ENCODE assay signal across 21 mouse cellular contexts in the genomic region with DNA sequence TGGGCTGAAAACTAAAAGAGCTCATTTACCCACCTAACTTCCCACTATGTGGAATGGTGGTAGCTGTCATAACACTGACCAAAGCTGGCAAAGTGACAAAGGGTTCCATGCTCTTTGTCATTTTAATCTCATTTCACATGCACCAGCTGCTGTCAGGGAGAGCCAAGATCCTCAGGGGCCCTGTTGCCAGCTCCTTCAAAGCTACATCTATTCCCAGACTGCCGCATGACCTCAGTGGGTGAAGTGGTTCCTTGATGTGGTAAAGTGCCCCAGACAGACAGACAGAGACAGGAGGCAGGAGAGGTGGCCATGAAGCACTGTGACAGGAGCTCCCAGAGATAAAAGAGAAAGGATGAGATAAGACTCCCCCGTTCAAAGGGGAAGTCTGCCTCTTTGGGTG. TPM values are rescaled to one million over a fixed set of nuclear protein-coding genes. Genes with fewer than 3 reads are reported as not detected.
DNase-seq lines count a peak whose midpoint lies in the region; ATAC-seq lines count a peak whose summit lies in the region.
"Had no signal": no experiment of that assay in that cellular context is flagged by ENCODE, and none has a peak within 500 bp of the region (broad histone marks: within the 10 kb centered on the region; RNA-seq: fewer than 3 reads in every experiment).

No protein-coding gene starts in this region.

- WGBS in liver, embryonic 12.5 days (ENCODE audit: insufficient replicate concordance) = 19% methylated on average over 2 of the region's 2 CpGs
- 7% methylated on average over 2 of the region's 2 CpGs for WGBS in heart, embryonic 11.5 days (ENCODE audit: insufficient replicate concordance)

- peaks cover 60% of the 10 kb centered on the region for H3K4me1 ChIP-seq in liver, embryonic 12.5 days
- peaks cover 49% of the 10 kb centered on the region for H3K4me1 ChIP-seq in heart, embryonic 11.5 days (ENCODE audit: control insufficient read depth, insufficient read depth, low read length)

- H3K4me2 ChIP-seq in liver, embryonic 12.5 days = no peak overlapping the region
- no peak overlapping the region for H3K4me2 ChIP-seq in heart, embryonic 11.5 days
- H3K4me2 ChIP-seq: hindbrain, embryonic 12.5 days; limb, embryonic 13.5 days; stomach, embryonic 15.5 days had no signal

- no peaks in the 10 kb centered on the region for H3K9me3 ChIP-seq in liver, embryonic 12.5 days (replicated peaks)
- H3K9me3 ChIP-seq in heart, embryonic 11.5 days (replicated peaks; ENCODE audit: control insufficient read depth, low read length) = no peaks in the 10 kb centered on the region
- H3K9me3 ChIP-seq: hindbrain, embryonic 12.5 days; limb, embryonic 13.5 days; stomach, embryonic 15.5 days had no signal

- H3K9ac ChIP-seq in liver, embryonic 12.5 days = 0 out of 2 replicates have a peak overlapping the region, but pooled peaks have one; percentile 27
- no peak overlapping the region for H3K9ac ChIP-seq in heart, embryonic 11.5 days (ENCODE audit: low read depth, low read length)
- H3K9ac ChIP-seq: hindbrain, embryonic 12.5 days; limb, embryonic 13.5 days; stomach, embryonic 15.5 days had no signal

- H3K27me3 ChIP-seq in liver, embryonic 12.5 days (replicated peaks) = peaks cover 8% of the 10 kb centered on the region; the same call in 1 of the 2 replicates
- H3K27me3 ChIP-seq in heart, embryonic 11.5 days (ENCODE audit: control insufficient read depth, insufficient read depth, low read length) = no peaks in the 10 kb centered on the region
- H3K27me3 ChIP-seq: hindbrain, embryonic 12.5 days; stomach, embryonic 15.5 days had no signal

- peak; percentile 11 for DNase-seq in CD4-positive, CD25-positive, alpha-beta regulatory T cell, adult 2 months (ENCODE audit: low read depth, low spot score)
- no peak for DNase-seq in liver
- no peak for DNase-seq in kidney, adult 8-10 months
- DNase-seq: adrenal gland, postnatal 14 days; cerebellum, postnatal 25 days; kidney, adult 2 months; lung, adult 18-20 months; thymus, postnatal 36 days had no signal

- H3K4me3 ChIP-seq in liver, embryonic 12.5 days = no peak overlapping the region
- no peak overlapping the region for H3K4me3 ChIP-seq in heart, embryonic 11.5 days (ENCODE audit: low read depth, low read length)
- H3K4me3 ChIP-seq: hindbrain, embryonic 12.5 days; limb, embryonic 13.5 days; stomach, embryonic 15.5 days had no signal

- no peak overlapping the region for H3K27ac ChIP-seq in liver, embryonic 12.5 days
- H3K27ac ChIP-seq in heart, embryonic 11.5 days (ENCODE audit: low read depth, low read length) = peak overlapping the region; percentile 73
- H3K27ac ChIP-seq: hindbrain, embryonic 12.5 days; limb, embryonic 13.5 days; stomach, embryonic 15.5 days had no signal

- H3K36me3 ChIP-seq in liver, embryonic 12.5 days = no peaks in the 10 kb centered on the region
- H3K36me3 ChIP-seq in heart, embryonic 11.5 days (ENCODE audit: control insufficient read depth, insufficient read depth, low read length) = no peaks in the 10 kb centered on the region
- H3K36me3 ChIP-seq: hindbrain, embryonic 12.5 days; limb, embryonic 13.5 days; stomach, embryonic 15.5 days had no signal

- ATAC-seq in CD4-positive, CD25-positive, alpha-beta regulatory T cell, adult 4 months = no peak
- ATAC-seq in liver, embryonic 12.5 days = no peak
- peak; percentile 55 for ATAC-seq in heart, embryonic 11.5 days (replicated peaks; ENCODE audit: insufficient number of reproducible peaks, low FRiP score, low TSS enrichment)
- ATAC-seq in megakaryocyte-erythroid progenitor cell, adult 5-6 weeks (replicated peaks; ENCODE audit: low FRiP score, low TSS enrichment, poor library complexity, severe bottlenecking) = peak; percentile 12; the same call in 1 of the 2 replicates
- ATAC-seq in inflammation-experienced regulatory T-cells, adult 6 months = no peak

RNA-seq across cellular contexts. Expression of gene Tbx19, which starts 49.9 kb away (rescaled TPM):
- not detected for polyA plus RNA-seq in CD4-positive, CD25-positive, alpha-beta regulatory T cell, adult 4 months (2017; shearing (Covaris generic))
- not detected in 2 replicates for polyA plus RNA-seq in liver, embryonic 12.5 days (2016; fragmentation: Nextera tagmentation; extraction: Ambion mirVana)
- polyA plus RNA-seq in heart, embryonic 11.5 days (2014; fragmentation: Nextera tagmentation; extraction: Ambion mirVana) = not detected in 2 replicates
- total RNA-seq in megakaryocyte-erythroid progenitor cell, adult 5-6 weeks (2014; fragmentation: Nextera tagmentation) = not detected in 2 replicates
- total RNA-seq in megakaryocyte-erythroid progenitor cell, adult 5-6 weeks (2017) = not detected in 2 replicates
- polyA plus RNA-seq in inflammation-experienced regulatory T-cells, adult 6 months (2017; shearing (Covaris generic)) = not detected
- total RNA-seq: adrenal gland, postnatal 14 days; gastrocnemius, adult 18-20 months; layer of hippocampus, adult 18-20 months; left cerebral cortex, adult 18-20 months had no signal
- polyA plus RNA-seq: embryonic facial prominence, embryonic 11.5 days; hindbrain, embryonic 12.5 days; kidney, adult 2 months; limb, embryonic 13.5 days; neural tube, embryonic 11.5 days; stomach, embryonic 15.5 days had no signal

Comparison
In these comparisons a context has a peak if more than half of its experiments do, and no peak if none do; other contexts are left out.
1. ATAC-seq: peak in heart, embryonic 11.5 days (single experiment) and megakaryocyte-erythroid progenitor cell, adult 5-6 weeks (single experiment); none in CD4-positive, CD25-positive, alpha-beta regulatory T cell, adult 4 months (single experiment), liver, embryonic 12.5 days (single experiment) and inflammation-experienced regulatory T-cells, adult 6 months (single experiment).